Mouse (Mus musculus) CH12.LX (cell line): Measurements from ENCODE around the gene Catsperz. TPM values are rescaled to one million over a fixed set of nuclear protein-coding genes. Genes with fewer than 3 reads are reported as not detected.

ENCODE experiments used
- DNase-seq: peaks from one replicate; pipeline ENCODE4 v3.0.0-alpha.2; 2013; ENCODE audit errors: extremely low read depth
- H3K27ac ChIP-seq: 2 replicates; pipeline ENCODE4 v1.5.1; 2012; ENCODE audit warnings: low read depth, mild to moderate bottlenecking, control low read depth, moderate library complexity; ENCODE audit not compliant: insufficient read depth
- H3K27me3 ChIP-seq: replicated peaks from 2 replicates; pipeline ENCODE3; 2012; ENCODE audit warnings: inconsistent platforms
- H3K36me3 ChIP-seq, 2 experiments: replicated peaks in 1 of 2; 2 replicates each; pipeline versions ENCODE3 to v1.6.1; 2012; ENCODE audit warnings: inconsistent platforms in 1 of 2, low read length in 1 of 2, mild to moderate bottlenecking in 1 of 2, mixed read lengths in 1 of 2, moderate library complexity in 1 of 2; ENCODE audit not compliant: control insufficient read depth in 1 of 2, insufficient read depth in 1 of 2
- H3K4me1 ChIP-seq, 2 experiments: 2 replicates each; pipeline ENCODE4 v1.6.1; 2012; ENCODE audit warnings: inconsistent platforms in 1 of 2, moderate library complexity in 1 of 2; ENCODE audit not compliant: insufficient read depth in 2 of 2, control insufficient read depth in 1 of 2
- H3K4me2 ChIP-seq: 2 replicates; pipeline ENCODE4 v1.6.1; 2012; ENCODE audit warnings: low read depth, mild to moderate bottlenecking, control low read depth; ENCODE audit not compliant: poor library complexity, insufficient read depth, severe bottlenecking
- H3K4me3 ChIP-seq, 3 experiments: fragments of 150-350 bp in 1 of 3; sonication (generic) in 1 of 3; replicated peaks in 1 of 3; 2 replicates each; pipeline versions ENCODE3 to v1.5.1; 2011 to 2012; ENCODE audit warnings: low read depth in 2 of 3, low read length in 2 of 3, mild to moderate bottlenecking in 2 of 3, moderate library complexity in 2 of 3, control low read depth in 1 of 3, improper control_type of control experiment in 1 of 3, inconsistent platforms in 1 of 3, mixed read lengths in 1 of 3; ENCODE audit not compliant: poor library complexity in 1 of 3
- H3K79me2 ChIP-seq: replicated peaks from 2 replicates; pipeline ENCODE4 v1.6.1; 2012; ENCODE audit warnings: mild to moderate bottlenecking, moderate library complexity; ENCODE audit not compliant: control insufficient read depth, poor library complexity, insufficient read depth, severe bottlenecking; ENCODE audit errors: extremely low read depth
- H3K9ac ChIP-seq: 2 replicates; pipeline ENCODE4 v1.6.1; 2012; ENCODE audit warnings: low read depth, mild to moderate bottlenecking, control low read depth, moderate library complexity; ENCODE audit not compliant: insufficient read depth
- H3K9me3 ChIP-seq: replicated peaks from 2 replicates; pipeline ENCODE3; 2012; ENCODE audit warnings: low read length, inconsistent platforms, mixed read lengths
- CTCF ChIP-seq, 2 experiments: IDR thresholded peaks in 1 of 2; conservative IDR thresholded peaks in 1 of 2; 2 replicates each; pipeline ENCODE4 v1.5.1; 2011 to 2012; ENCODE audit warnings: low read depth in 2 of 2, low read length in 2 of 2, improper control_type of control experiment in 1 of 2, inconsistent platforms in 1 of 2, mild to moderate bottlenecking in 1 of 2, moderate library complexity in 1 of 2
- EP300 ChIP-seq: IDR thresholded peaks from 2 replicates; pipeline ENCODE4 v1.6.1; 2011; ENCODE audit warnings: low read length, improper control_type of control experiment
- HCFC1 ChIP-seq: IDR thresholded peaks from 2 replicates; pipeline ENCODE4 v1.6.1; 2012; ENCODE audit warnings: low read depth, mild to moderate bottlenecking, inconsistent platforms, low read length, improper control_type of control experiment
- JUN ChIP-seq: IDR thresholded peaks from 2 replicates; pipeline ENCODE4 v1.6.1; 2011; ENCODE audit warnings: low read depth, mild to moderate bottlenecking, low read length, improper control_type of control experiment, moderate library complexity; ENCODE audit not compliant: insufficient read depth
- MAFK ChIP-seq: IDR thresholded peaks from 2 replicates; pipeline ENCODE4 v1.6.1; 2011; ENCODE audit warnings: low read length, improper control_type of control experiment; ENCODE audit not compliant: insufficient replicate concordance
- MAZ ChIP-seq: IDR thresholded peaks from 2 replicates; pipeline ENCODE4 v1.6.1; 2012; ENCODE audit warnings: low read depth, mild to moderate bottlenecking, inconsistent platforms, low read length, improper control_type of control experiment, moderate library complexity
- MYC ChIP-seq: IDR thresholded peaks from 2 replicates; pipeline ENCODE4 v1.6.1; 2011; ENCODE audit warnings: low read depth, mild to moderate bottlenecking, improper control_type of control experiment, low read length
- NELFE ChIP-seq: IDR thresholded peaks from 2 replicates; pipeline ENCODE4 v1.6.1; 2011; ENCODE audit warnings: low read depth, low read length, improper control_type of control experiment
- PAX5 ChIP-seq: IDR thresholded peaks from 2 replicates; pipeline ENCODE4 v1.6.1; 2012; ENCODE audit warnings: low read length, inconsistent platforms, mixed read lengths
- POLR2A ChIP-seq: IDR thresholded peaks from 2 replicates; pipeline ENCODE4 v1.6.1; 2011; ENCODE audit warnings: low read depth, mild to moderate bottlenecking, improper control_type of control experiment, low read length
- RAD21 ChIP-seq: IDR thresholded peaks from 2 replicates; pipeline ENCODE4 v1.6.1; 2011; ENCODE audit warnings: low read depth, mild to moderate bottlenecking, low read length, improper control_type of control experiment, moderate library complexity
- RCOR1 ChIP-seq: conservative IDR thresholded peaks from 2 replicates; pipeline ENCODE4 v1.6.1; 2012; ENCODE audit warnings: low read depth, mild to moderate bottlenecking, inconsistent platforms, low read length, improper control_type of control experiment
- SMC3 ChIP-seq: IDR thresholded peaks from 2 replicates; pipeline ENCODE4 v1.6.1; 2011; ENCODE audit warnings: low read depth, low read length, improper control_type of control experiment
- TCF12 ChIP-seq: IDR thresholded peaks from 2 replicates; pipeline ENCODE4 v1.6.1; 2014; ENCODE audit warnings: low read depth, mild to moderate bottlenecking, inconsistent platforms, low read length, improper control_type of control experiment
- USF1 ChIP-seq: IDR thresholded peaks from 2 replicates; pipeline ENCODE4 v1.6.1; 2014; ENCODE audit warnings: low read depth, mild to moderate bottlenecking, inconsistent platforms, low read length, improper control_type of control experiment
- ZC3H11A ChIP-seq: IDR thresholded peaks from 2 replicates; pipeline ENCODE4 v1.6.1; 2012; ENCODE audit warnings: low read depth, mild to moderate bottlenecking, inconsistent platforms, low read length, improper control_type of control experiment
- ZKSCAN1 ChIP-seq: IDR thresholded peaks from 2 replicates; pipeline ENCODE4 v1.6.1; 2012; ENCODE audit warnings: low read depth, inconsistent platforms, low read length, improper control_type of control experiment, borderline replicate concordance
- dilution Hi-C: fragments of 300-500 bp; cut with MboI; formaldehyde crosslinking; loops from 2 replicates; pipeline ENCODE4 v1.14.3; 2020; ENCODE audit warnings: low sequenced_read_pairs; ENCODE audit not compliant: extremely low pct_unique_long_range_greater_than_20kb, extremely low pct_ligation_motif_present
- in situ Hi-C: fragments of 300-500 bp; cut with MboI; formaldehyde crosslinking; loops from 3 replicates; pipeline ENCODE4 v1.14.3; 2019; ENCODE audit warnings: low sequenced_read_pairs, low pct_ligation_motif_present, low pct_unique_long_range_greater_than_20kb, mixed read lengths
- polyA plus RNA-seq: library from polyadenylated mRNA; unstranded; fragments of >175 nt; gene quantifications from 2 replicates; pipeline ENCODE4 v1.2.1, GENCODE M21; 2012; ENCODE audit warnings: low read depth; ENCODE audit not compliant: insufficient read length
- total RNA-seq, 2 experiments: library from RNA; depleted of rRNA; stranded (reverse); fragments of 300-350 nt in 1 of 2; fragments of >200 nt in 1 of 2; gene quantifications; 2 replicates each; pipeline ENCODE4 v1.2.3; 2012 to 2014

The Catsperz gene
- total and polyA plus RNA-seq, 3 experiments = not detected

- no peak for DNase-seq
- dilution Hi-C loops = no loop called here
- no peak overlapping the region for H3K4me3 ChIP-seq
Measured at GRCm38 (mm10) chr19:6954046-6954445, 28.9 kb upstream of the Catsperz start.

GRCm38 (mm10) chr19:6952712-6953037 is 27.5 kb upstream of the Catsperz start:
- H3K9me3 ChIP-seq = no peaks in the 10 kb centered on the region
- DNase-seq = no peak
- no peaks in the 10 kb centered on the region for H3K27me3 ChIP-seq
- no peak overlapping the region for H3K27ac ChIP-seq
- H3K4me1 ChIP-seq = peaks cover 15 to 30% of the 10 kb centered on the region in 2 experiments
- no peak overlapping the region for H3K9ac ChIP-seq
- peaks cover 35 to 97% of the 10 kb centered on the region in 2 experiments for H3K36me3 ChIP-seq
- H3K4me3 ChIP-seq = no peak overlapping the region
- H3K79me2 ChIP-seq = no peaks in the 10 kb centered on the region
- dilution Hi-C loops (no loop called here), in situ Hi-C loops (no loop called here)
- H3K4me2 ChIP-seq = no peak overlapping the region
- no peak for TF ChIP-seq MYC
- no peak for TF ChIP-seq MAZ
- TF ChIP-seq JUN = no peak
- no peak for TF ChIP-seq POLR2A
- no peak for TF ChIP-seq NELFE
- TF ChIP-seq TCF12 = no peak
- TF ChIP-seq ZKSCAN1 = no peak
- no peak for TF ChIP-seq RAD21
- no peak for TF ChIP-seq USF1

More at GRCm38 (mm10) chr19:6954046-6954445, 28.9 kb upstream of the Catsperz start:
- Histone ChIP-seq H3K27ac (no peak overlapping the region), H3K4me1 (peaks cover 12 to 23% of the 10 kb centered on the region in 2 experiments), H3K36me3 (peaks cover 40 to 98% of the 10 kb centered on the region in 2 experiments), H3K79me2 (no peaks in the 10 kb centered on the region), H3K27me3 (no peaks in the 10 kb centered on the region), H3K9me3 (no peaks in the 10 kb centered on the region), H3K9ac (no peak overlapping the region), H3K4me2 (no peak overlapping the region)
- no peak for TF ChIP-seq HCFC1
- TF ChIP-seq CTCF (conservative IDR thresholded peaks at IDR 0.05 in 1 of 2, IDR thresholded peaks at IDR 0.05 in 1 of 2; ENCODE audit: low read depth in 2 of 2, low read length in 2 of 2) = peak in 1 of 2 experiments; percentile 53; a peak in 2 of 4 replicates
- peak; percentile 44; the same call in 1 of the 2 replicates for TF ChIP-seq SMC3
- in situ Hi-C loops = no loop called here

DNA sequence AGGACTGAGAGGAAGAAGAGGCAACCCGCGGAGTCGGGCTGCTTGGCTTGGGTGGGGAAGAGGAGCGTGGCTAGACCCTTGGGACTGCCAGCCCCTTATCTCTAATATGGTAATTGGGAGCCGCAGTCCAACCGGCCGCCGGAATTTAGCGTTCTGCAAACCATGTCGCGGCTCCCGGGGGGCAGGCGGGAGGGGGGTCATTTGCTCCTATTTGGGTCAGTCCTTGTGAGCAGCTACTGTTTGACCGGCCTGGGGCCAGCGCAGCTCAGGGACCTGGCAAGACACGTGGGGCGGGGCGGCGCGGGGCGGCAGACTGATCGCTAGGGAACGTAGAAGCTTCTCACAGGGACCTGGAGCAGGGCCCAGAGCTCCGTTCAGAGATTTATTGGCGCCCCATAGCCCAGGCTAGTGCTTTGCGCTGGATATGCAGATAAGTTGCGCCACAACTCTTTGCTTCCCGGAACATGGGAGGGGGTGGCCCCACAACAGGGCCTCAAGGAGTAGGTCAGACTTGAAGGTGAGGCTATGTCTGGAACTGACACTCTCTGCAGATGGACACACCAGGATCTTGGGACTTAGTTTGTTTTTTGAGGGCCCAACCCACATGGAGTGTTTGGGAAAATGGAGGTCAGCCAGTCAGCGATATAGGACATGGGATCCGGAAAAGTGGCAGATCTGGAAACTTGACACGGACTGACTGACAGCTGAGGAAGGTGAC is 27.0 kb upstream of the Catsperz start:
- no peak overlapping the region for H3K4me3 ChIP-seq
- dilution Hi-C loops = no loop called here
- H3K9ac ChIP-seq = no peak overlapping the region
- no peak overlapping the region for H3K27ac ChIP-seq
- no peaks in the 10 kb centered on the region for H3K27me3 ChIP-seq
- H3K79me2 ChIP-seq = no peaks in the 10 kb centered on the region
- H3K4me1 ChIP-seq = peaks cover 15 to 30% of the 10 kb centered on the region in 2 experiments
- in situ Hi-C loops = no loop called here
- TF ChIP-seq NELFE (no peak), RAD21 (no peak), ZC3H11A (no peak), EP300 (no peak), RCOR1 (no peak), MAFK (no peak), MYC (no peak), HCFC1 (no peak), MAZ (no peak), PAX5 (no peak)
- H3K4me2 ChIP-seq = no peak overlapping the region
- H3K9me3 ChIP-seq = no peaks in the 10 kb centered on the region
- H3K36me3 ChIP-seq = peaks cover 30 to 93% of the 10 kb centered on the region in 2 experiments
- no peak for DNase-seq
